Comparison of ENCODE assay signal across 8 mouse cellular contexts in the genomic region with DNA sequence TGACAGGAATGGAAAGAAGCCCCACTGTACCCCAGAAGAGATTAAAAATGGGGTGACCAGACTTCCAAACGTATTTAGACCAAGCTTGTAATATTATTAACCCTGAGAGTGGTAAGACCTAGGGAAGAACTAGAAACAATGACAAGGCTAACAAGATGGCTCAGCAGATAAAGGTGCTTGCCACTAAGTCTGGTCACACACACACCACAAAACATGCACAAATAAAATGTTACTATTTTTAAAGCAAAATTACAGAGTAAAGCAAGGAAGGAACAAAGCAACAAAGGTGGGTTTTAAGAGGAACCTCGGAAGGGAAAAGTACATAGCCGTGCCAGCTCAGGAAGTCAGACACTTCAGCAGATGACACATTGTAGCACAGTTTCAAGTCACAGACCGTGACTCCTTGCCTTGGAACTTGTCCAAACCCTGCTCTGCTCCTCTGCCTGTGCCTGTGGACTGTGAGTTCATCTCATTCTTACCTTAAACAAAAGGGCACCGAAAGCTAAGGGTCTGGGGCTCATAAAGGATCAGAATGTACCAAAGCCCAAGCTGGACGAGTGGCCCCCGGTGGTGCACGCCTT. TPM values are rescaled to one million over a fixed set of nuclear protein-coding genes. Genes with fewer than 3 reads are reported as not detected.
DNase-seq lines count a peak whose midpoint lies in the region; ATAC-seq and TF ChIP-seq lines count a peak whose summit lies in the region.

No protein-coding gene starts in this region.

- H3K9ac ChIP-seq in lung, embryonic 14.5 days: peak overlapping the region; percentile 20; the same call in 1 of the 2 replicates
- peak overlapping the region; percentile 26; the same call in 1 of the 2 replicates for H3K9ac ChIP-seq in heart, embryonic 16.5 days (ENCODE audit: low read length)
- H3K9ac ChIP-seq in stomach, postnatal 0 days (ENCODE audit: low read length): no peak overlapping the region

- no peak for TF ChIP-seq POLR2A in lung, adult 2 months (IDR thresholded peaks at IDR 0.05; ENCODE audit: borderline replicate concordance, extremely low read depth, low read depth, low read length)

- 0 out of 2 replicates have a peak overlapping the region, but pooled peaks have one; percentile 10 for H3K4me2 ChIP-seq in lung, embryonic 14.5 days
- 0 out of 2 replicates have a peak overlapping the region, but pooled peaks have one; percentile 24 for H3K4me2 ChIP-seq in heart, embryonic 16.5 days (ENCODE audit: low read depth, low read length)
- H3K4me2 ChIP-seq in stomach, postnatal 0 days (replicated peaks; ENCODE audit: low read depth): no peak overlapping the region

- ATAC-seq in lung, embryonic 14.5 days (ENCODE audit: insufficient read depth): no peak
- ATAC-seq in heart, embryonic 16.5 days (replicated peaks; ENCODE audit: extremely low read depth, insufficient read depth, low FRiP score): no peak
- no peak for ATAC-seq in stomach, postnatal 0 days (ENCODE audit: low FRiP score, low TSS enrichment)

- no peak for TF ChIP-seq CTCF in lung, embryonic 14.5 days (IDR thresholded peaks at IDR 0.05; ENCODE audit: low read depth)
- TF ChIP-seq CTCF in lung, adult 2 months (IDR thresholded peaks at IDR 0.05; ENCODE audit: insufficient read depth, low read length): no peak
- no peak for TF ChIP-seq CTCF in stomach, postnatal 0 days (IDR thresholded peaks at IDR 0.05; ENCODE audit: low read depth)

- 0 out of 2 replicates have a peak, but pooled peaks cover 5% of the 10 kb centered on the region for H3K27me3 ChIP-seq in lung, embryonic 14.5 days (ENCODE audit: insufficient read depth, low read length)
- no peaks in the 10 kb centered on the region for H3K27me3 ChIP-seq in heart, embryonic 16.5 days (ENCODE audit: control insufficient read depth, insufficient read depth, low read length)
- H3K27me3 ChIP-seq in stomach, postnatal 0 days (ENCODE audit: control insufficient read depth, insufficient read depth, low read length): no peaks in the 10 kb centered on the region

- H3K27ac ChIP-seq in lung, embryonic 14.5 days (ENCODE audit: low read depth): no peak overlapping the region
- H3K27ac ChIP-seq in heart, embryonic 16.5 days (ENCODE audit: low read length): peak overlapping the region; percentile 49; the same call in 1 of the 2 replicates
- H3K27ac ChIP-seq in stomach, postnatal 0 days (replicated peaks): no peak overlapping the region

- H3K9me3 ChIP-seq in lung, embryonic 14.5 days (ENCODE audit: low read depth, low read length): no peaks in the 10 kb centered on the region
- no peaks in the 10 kb centered on the region for H3K9me3 ChIP-seq in heart, embryonic 16.5 days (replicated peaks; ENCODE audit: control insufficient read depth, low read length)
- no peaks in the 10 kb centered on the region for H3K9me3 ChIP-seq in stomach, postnatal 0 days (ENCODE audit: control insufficient read depth, low read length)

- no peak overlapping the region for H3K4me3 ChIP-seq in lung, embryonic 14.5 days (ENCODE audit: low read depth, low read length)
- no peak overlapping the region for H3K4me3 ChIP-seq in lung, adult 2 months (replicated peaks; ENCODE audit: extremely low read depth, low read depth, low read length)
- no peak overlapping the region for H3K4me3 ChIP-seq in heart, embryonic 16.5 days (ENCODE audit: low read length)
- H3K4me3 ChIP-seq in stomach, postnatal 0 days (ENCODE audit: low read depth, low read length): no peak overlapping the region

- 0 out of 2 replicates have a peak, but pooled peaks cover under 1% of the 10 kb centered on the region for H3K36me3 ChIP-seq in lung, embryonic 14.5 days (ENCODE audit: insufficient read depth)
- H3K36me3 ChIP-seq in heart, embryonic 16.5 days (ENCODE audit: control insufficient read depth, insufficient read depth): no peaks in the 10 kb centered on the region
- H3K36me3 ChIP-seq in stomach, postnatal 0 days (ENCODE audit: control insufficient read depth, insufficient read depth, low read length): no peaks in the 10 kb centered on the region

- TF ChIP-seq EP300 in stomach, postnatal 0 days (optimal IDR thresholded peaks at IDR 0.05): no peak

- DNase-seq in lung, embryonic 14.5 days: peak; percentile 56
- DNase-seq in lung, adult 2 months: no peak
- peak; percentile 51 for DNase-seq in T-cell, adult 2 months (ENCODE audit: low spot score)
- DNase-seq in lung, postnatal 25 days (ENCODE audit: low spot score): peak; percentile 47
- no peak for DNase-seq in stomach, postnatal 0 days (ENCODE audit: low spot score)
- DNase-seq in urinary bladder, postnatal 25 days (ENCODE audit: low spot score): no peak
- no peak for DNase-seq in left cerebral cortex, adult 8-10 months (ENCODE audit: low spot score in 2 of 2)

- 55% methylated on average over 8 of the region's 8 CpGs for whole genome bisulfite sequencing in lung, embryonic 14.5 days
- 43% methylated on average over 8 of the region's 8 CpGs for WGBS in lung, adult 2 months
- WGBS in heart, embryonic 16.5 days: 38% methylated on average over 8 of the region's 8 CpGs
- 58% methylated on average over 8 of the region's 8 CpGs for WGBS in stomach, postnatal 0 days

- no peaks in the 10 kb centered on the region; the same call in 1 of the 2 replicates for H3K4me1 ChIP-seq in lung, embryonic 14.5 days (ENCODE audit: insufficient read depth)
- peaks cover 2% of the 10 kb centered on the region; the same call in 1 of the 2 replicates for H3K4me1 ChIP-seq in lung, adult 2 months (ENCODE audit: control insufficient read depth, insufficient read depth, low read length)
- peaks cover 15% of the 10 kb centered on the region for H3K4me1 ChIP-seq in heart, embryonic 16.5 days (ENCODE audit: control insufficient read depth, insufficient read depth, low read length)
- H3K4me1 ChIP-seq in stomach, postnatal 0 days (replicated peaks; ENCODE audit: control insufficient read depth, insufficient read depth): 0 out of 2 replicates have a peak, but pooled peaks cover 2% of the 10 kb centered on the region

RNA-seq across cellular contexts. Expression of a gene that starts 3.1 kb away (rescaled TPM):
- polyA plus RNA-seq in lung, embryonic 14.5 days (2014; fragmentation: Nextera tagmentation; extraction: Ambion mirVana): 3.9 and 4.3 TPM in 2 replicates
- 1.9 and 2.7 TPM in 2 replicates for polyA plus RNA-seq in lung, adult 2 months (2012; rRNA removed)
- polyA plus RNA-seq in heart, embryonic 16.5 days (2015; fragmentation: Nextera tagmentation; extraction: Ambion mirVana): 1.8 and 2.1 TPM in 2 replicates
- 1.4 TPM in 2 replicates for polyA plus RNA-seq in stomach, postnatal 0 days (2015; fragmentation: Nextera tagmentation; extraction: Ambion mirVana)
- total RNA-seq in left cerebral cortex, adult 8-10 months (2022): 10 to 100 TPM in 2 of 4 experiments, 1 to 10 TPM in 2; 7.8 to 11.0 (median 9.7) TPM

RNA-seq across cellular contexts. Expression of a gene that starts 17.9 kb away (rescaled TPM):
- 58.0 and 63.5 TPM in 2 replicates for polyA plus RNA-seq in lung, embryonic 14.5 days (2014; fragmentation: Nextera tagmentation; extraction: Ambion mirVana)
- polyA plus RNA-seq in lung, adult 2 months (2012; rRNA removed): 26.4 and 31.9 TPM in 2 replicates
- polyA plus RNA-seq in heart, embryonic 16.5 days (2015; fragmentation: Nextera tagmentation; extraction: Ambion mirVana): 48.1 and 50.1 TPM in 2 replicates
- polyA plus RNA-seq in stomach, postnatal 0 days (2015; fragmentation: Nextera tagmentation; extraction: Ambion mirVana): 36.3 and 38.8 TPM in 2 replicates
- 10 to 100 TPM; 33.1 to 38.1 (median 34.4) TPM for total RNA-seq in left cerebral cortex, adult 8-10 months (2022)

RNA-seq across cellular contexts. Expression of a gene that starts 37.4 kb away (rescaled TPM):
- polyA plus RNA-seq in lung, embryonic 14.5 days (2014; fragmentation: Nextera tagmentation; extraction: Ambion mirVana): 63.6 and 72.3 TPM in 2 replicates
- 91.4 and 120 TPM in 2 replicates for polyA plus RNA-seq in lung, adult 2 months (2012; rRNA removed)
- 61.4 and 66.8 TPM in 2 replicates for polyA plus RNA-seq in heart, embryonic 16.5 days (2015; fragmentation: Nextera tagmentation; extraction: Ambion mirVana)
- polyA plus RNA-seq in stomach, postnatal 0 days (2015; fragmentation: Nextera tagmentation; extraction: Ambion mirVana): 34.6 and 35.4 TPM in 2 replicates
- total RNA-seq in left cerebral cortex, adult 8-10 months (2022): 10 to 100 TPM; 28.3 to 33.7 (median 31.7) TPM

Comparison
In these comparisons a context has a peak if more than half of its experiments do, and no peak if none do; other contexts are left out.
1. DNase-seq: peak in lung, embryonic 14.5 days (single experiment), T-cell, adult 2 months (single experiment) and lung, postnatal 25 days (single experiment); none in lung, adult 2 months (single experiment), stomach, postnatal 0 days (single experiment), urinary bladder, postnatal 25 days (single experiment) and left cerebral cortex, adult 8-10 months (0 of 2).